In the genomic region with DNA sequence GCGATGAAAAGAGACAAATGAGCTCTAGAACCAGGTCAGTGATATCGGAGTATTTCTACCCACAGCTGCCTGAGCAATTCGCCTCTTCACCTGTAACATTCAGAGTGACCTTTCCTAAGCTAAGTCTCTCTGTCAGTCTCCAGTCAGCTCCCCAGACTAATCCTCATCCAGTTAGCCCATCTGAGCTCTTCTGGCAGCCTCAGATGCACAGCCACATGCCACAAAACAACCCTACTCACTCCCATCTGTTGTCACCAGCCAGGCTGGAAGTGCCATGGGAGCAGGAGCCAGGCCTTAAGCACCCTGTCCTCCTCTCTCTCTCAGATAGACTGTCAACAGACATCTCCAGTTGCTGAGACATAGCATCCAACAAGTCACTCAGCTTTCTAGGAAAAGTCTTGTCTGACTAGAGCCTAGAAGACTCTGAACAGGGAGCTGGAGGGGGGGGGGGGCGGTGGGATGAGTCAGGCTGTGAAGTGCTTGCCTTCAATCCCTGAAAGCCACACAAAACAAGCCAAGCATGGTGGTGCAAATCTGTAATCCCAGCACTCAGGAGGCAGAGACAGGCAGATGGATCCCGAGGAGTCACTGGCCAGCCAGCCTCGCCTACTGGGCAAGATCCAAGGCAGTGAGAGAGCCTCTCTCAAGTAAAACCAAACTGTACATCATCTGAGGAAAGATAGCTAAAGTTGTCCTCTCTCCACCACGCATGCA, we compare ENCODE assay signal across 15 mouse cellular contexts.
DNase-seq lines count a peak whose midpoint lies in the region; ATAC-seq lines count a peak whose summit lies in the region.
"Had no signal": no experiment of that assay in that cellular context is flagged by ENCODE, and none has a peak within 500 bp of the region (broad histone marks: within the 10 kb centered on the region; RNA-seq: fewer than 3 reads in every experiment).

No protein-coding gene starts in this region.

- H3K36me3 ChIP-seq in forebrain, embryonic 15.5 days: no peaks in the 10 kb centered on the region
- H3K36me3 ChIP-seq: kidney, embryonic 15.5 days; limb, embryonic 13.5 days; lung, embryonic 15.5 days; neural tube, embryonic 12.5 days had no signal

- H3K9ac ChIP-seq in forebrain, embryonic 15.5 days (replicated peaks): no peak overlapping the region
- H3K9ac ChIP-seq: kidney, embryonic 15.5 days; limb, embryonic 13.5 days; lung, embryonic 15.5 days; neural tube, embryonic 12.5 days had no signal

- peak; percentile 6 to 7 for DNase-seq in cerebellum, postnatal 36 days
- DNase-seq in Muller cell, postnatal 12 days (ENCODE audit: inconsistent ontology term): peak; percentile 55
- DNase-seq in left cerebral cortex, postnatal 25 days (ENCODE audit: low spot score in 2 of 2): peak; percentile 23 to 72
- no peak for DNase-seq in natural killer cell, adult 2 months (ENCODE audit: low spot score in 2 of 2)
- no peak for DNase-seq in urinary bladder, adult 2 months (ENCODE audit: low spot score)
- DNase-seq: B cell, adult 2 months; heart, postnatal 14 days had no signal

- H3K4me3 ChIP-seq in forebrain, embryonic 15.5 days: no peak overlapping the region
- H3K4me3 ChIP-seq: kidney, embryonic 15.5 days; limb, embryonic 13.5 days; lung, embryonic 15.5 days; neural tube, embryonic 12.5 days had no signal

- intact Hi-C loops in left cerebral cortex, postnatal 25 days (cut with DNase I): loop anchor here (5.0 kb wide), 1 partner anchor 226 kb away; a partner anchor contains a TSS

- no peaks in the 10 kb centered on the region for H3K27me3 ChIP-seq in forebrain, embryonic 15.5 days
- H3K27me3 ChIP-seq: kidney, embryonic 15.5 days; limb, embryonic 13.5 days; lung, embryonic 15.5 days; neural tube, embryonic 12.5 days had no signal

- no peaks in the 10 kb centered on the region for H3K9me3 ChIP-seq in forebrain, embryonic 15.5 days
- H3K9me3 ChIP-seq: kidney, embryonic 15.5 days; limb, embryonic 13.5 days; lung, embryonic 15.5 days; neural tube, embryonic 12.5 days had no signal

- ATAC-seq in cerebellum, adult (ENCODE audit: insufficient number of reproducible peaks, low FRiP score, low TSS enrichment): no peak
- ATAC-seq in forebrain, embryonic 15.5 days (replicated peaks): peak; percentile 83
- ATAC-seq in erythroblast, adult 5-6 weeks (replicated peaks; ENCODE audit: low FRiP score, poor library complexity, severe bottlenecking): no peak

- H3K4me1 ChIP-seq in forebrain, embryonic 15.5 days: peaks cover 14% of the 10 kb centered on the region
- H3K4me1 ChIP-seq: limb, embryonic 13.5 days; lung, embryonic 15.5 days had no signal

- WGBS in forebrain, embryonic 15.5 days: 66% methylated on average over 7 of the region's 7 CpGs

- H3K4me2 ChIP-seq in forebrain, embryonic 15.5 days (replicated peaks): no peak overlapping the region
- H3K4me2 ChIP-seq: kidney, embryonic 15.5 days; limb, embryonic 13.5 days; lung, embryonic 15.5 days; midbrain, embryonic 11.5 days; neural tube, embryonic 12.5 days had no signal

- H3K27ac ChIP-seq in forebrain, embryonic 15.5 days (replicated peaks): peak overlapping the region; percentile 60
- H3K27ac ChIP-seq: kidney, embryonic 15.5 days; limb, embryonic 13.5 days; lung, embryonic 15.5 days; neural tube, embryonic 12.5 days had no signal

Comparison
In these comparisons a context has a peak if more than half of its experiments do, and no peak if none do; other contexts are left out.
1. DNase-seq: peak in cerebellum, postnatal 36 days (2 of 2), Muller cell, postnatal 12 days (single experiment) and left cerebral cortex, postnatal 25 days (2 of 2); none in natural killer cell, adult 2 months (0 of 2) and urinary bladder, adult 2 months (single experiment).